Mouse (Mus musculus) cortical plate, adult 2 months (tissue): ENCODE data around the gene Plekha7. TPM values are rescaled to one million over a fixed set of nuclear protein-coding genes. Genes with fewer than 3 reads are reported as not detected.

Experiments
- H3K27ac ChIP-seq: fragments of 200-500 bp; 2 replicates; pipeline ENCODE4 v1.5.1; 2012; ENCODE audit warnings: low read length, control low read depth, inconsistent platforms; ENCODE audit not compliant: insufficient read depth
- H3K4me1 ChIP-seq: fragments of 200-500 bp; 2 replicates; pipeline ENCODE4 v1.6.1; 2011; ENCODE audit warnings: low read length; ENCODE audit not compliant: control insufficient read depth, insufficient read depth
- H3K4me3 ChIP-seq: fragments of 200-500 bp; 2 replicates; pipeline ENCODE4 v1.5.1; 2011; ENCODE audit warnings: mild to moderate bottlenecking, low read length, control low read depth; ENCODE audit not compliant: insufficient read depth
- CTCF ChIP-seq: fragments of 200-500 bp; IDR thresholded peaks from 2 replicates; pipeline ENCODE4 v1.5.1; 2011; ENCODE audit warnings: mild to moderate bottlenecking, control low read depth, low read length; ENCODE audit not compliant: insufficient read depth; ENCODE audit errors: extremely low read depth
- POLR2A ChIP-seq: fragments of 200-500 bp; IDR thresholded peaks from 2 replicates; pipeline ENCODE4 v1.6.1; 2011; ENCODE audit warnings: mild to moderate bottlenecking, low read length, control low read depth; ENCODE audit not compliant: insufficient read depth; ENCODE audit errors: extremely low read depth
- polyA plus RNA-seq: library from polyadenylated mRNA; depleted of rRNA; stranded (reverse); fragments of >200 nt; gene quantifications from 2 replicates; pipeline ENCODE4 v1.2.3, GENCODE M21; 2012

The Plekha7 gene
- polyA plus RNA-seq, 1 experiment = 25.5 TPM

- Histone ChIP-seq H3K27ac (no peak overlapping the region), H3K4me3 (no peak overlapping the region), H3K4me1 (no peaks in the 10 kb centered on the region; the same call in none of the 2 replicates)
- TF ChIP-seq POLR2A = no peak
- TF ChIP-seq CTCF = no peak
These were observed 111.0 kb downstream of the Plekha7 start for GRCm38 (mm10) chr7:116196974-116197679.

GRCm38 (mm10) chr7:116194996-116195395 lies 113.2 kb downstream of the Plekha7 start:
- Histone ChIP-seq H3K4me3 (no peak overlapping the region), H3K27ac (no peak overlapping the region), H3K4me1 (peaks cover 4% of the 10 kb centered on the region; the same call in 1 of the 2 replicates)
- TF ChIP-seq CTCF (no peak), POLR2A (no peak)

GRCm38 (mm10) chr7:116192966-116193365 lies 115.2 kb downstream of the Plekha7 start:
- TF ChIP-seq POLR2A (no peak), CTCF (no peak)
- Histone ChIP-seq H3K4me3 (no peak overlapping the region), H3K27ac (no peak overlapping the region), H3K4me1 (peaks cover 8% of the 10 kb centered on the region)

- Histone ChIP-seq H3K4me1 (peaks cover 12% of the 10 kb centered on the region), H3K4me3 (no peak overlapping the region), H3K27ac (no peak overlapping the region)
- no peak for TF ChIP-seq POLR2A
- TF ChIP-seq CTCF = no peak
These were observed 116.0 kb downstream of the Plekha7 start for GRCm38 (mm10) chr7:116192096-116192595.

- TF ChIP-seq CTCF = no peak
- no peak for TF ChIP-seq POLR2A
- H3K27ac ChIP-seq = no peak overlapping the region
These were observed 117.0 kb downstream of the Plekha7 start for GRCm38 (mm10) chr7:116191138-116191537.

GRCm38 (mm10) chr7:116189708-116190107 lies 118.5 kb downstream of the Plekha7 start:
- TF ChIP-seq CTCF (no peak), POLR2A (no peak)
- Histone ChIP-seq H3K27ac (no peak overlapping the region), H3K4me3 (no peak overlapping the region), H3K4me1 (peaks cover 18% of the 10 kb centered on the region)

More at GRCm38 (mm10) chr7:116191138-116191537, 117.0 kb downstream of the Plekha7 start:
- no peak overlapping the region for H3K4me3 ChIP-seq
- H3K4me1 ChIP-seq = peaks cover 15% of the 10 kb centered on the region

GRCm38 (mm10) chr7:116188391-116188790 lies 119.8 kb downstream of the Plekha7 start:
- TF ChIP-seq POLR2A (no peak), CTCF (no peak)
- H3K4me3 ChIP-seq = no peak overlapping the region
- H3K27ac ChIP-seq = no peak overlapping the region
- H3K4me1 ChIP-seq = peaks cover 18% of the 10 kb centered on the region

- Histone ChIP-seq H3K27ac (no peak overlapping the region), H3K4me1 (peaks cover 18% of the 10 kb centered on the region)
These were observed 120.7 kb downstream of the Plekha7 start for GRCm38 (mm10) chr7:116187521-116187920.

GRCm38 (mm10) chr7:116186847-116187246 lies 121.3 kb downstream of the Plekha7 start:
- H3K4me1 ChIP-seq = peaks cover 22% of the 10 kb centered on the region
- no peak overlapping the region for H3K4me3 ChIP-seq
- no peak overlapping the region; the same call in 1 of the 2 replicates for H3K27ac ChIP-seq
- TF ChIP-seq POLR2A (no peak), CTCF (no peak)

More at GRCm38 (mm10) chr7:116187521-116187920, 120.7 kb downstream of the Plekha7 start:
- no peak for TF ChIP-seq CTCF
- no peak for TF ChIP-seq POLR2A
- no peak overlapping the region for H3K4me3 ChIP-seq

- Histone ChIP-seq H3K4me3 (no peak overlapping the region), H3K27ac (peak overlapping the region; percentile 31), H3K4me1 (peaks cover 25% of the 10 kb centered on the region)
- TF ChIP-seq POLR2A (no peak), CTCF (no peak)
These were observed 122.0 kb downstream of the Plekha7 start for GRCm38 (mm10) chr7:116186156-116186555.
